Mouse (Mus musculus) lung, postnatal 0 days (tissue): ENCODE data around the gene Hs1bp3.

ENCODE experiments used
- CTCF ChIP-seq: IDR thresholded peaks from 2 replicates; pipeline ENCODE4 v1.5.1; 2016; ENCODE audit warnings: antibody characterized with exemption, mild to moderate bottlenecking
- EP300 ChIP-seq: IDR thresholded peaks from 2 replicates; pipeline ENCODE4 v1.6.1; 2016; ENCODE audit warnings: antibody characterized with exemption, mild to moderate bottlenecking, control low read depth

DNA sequence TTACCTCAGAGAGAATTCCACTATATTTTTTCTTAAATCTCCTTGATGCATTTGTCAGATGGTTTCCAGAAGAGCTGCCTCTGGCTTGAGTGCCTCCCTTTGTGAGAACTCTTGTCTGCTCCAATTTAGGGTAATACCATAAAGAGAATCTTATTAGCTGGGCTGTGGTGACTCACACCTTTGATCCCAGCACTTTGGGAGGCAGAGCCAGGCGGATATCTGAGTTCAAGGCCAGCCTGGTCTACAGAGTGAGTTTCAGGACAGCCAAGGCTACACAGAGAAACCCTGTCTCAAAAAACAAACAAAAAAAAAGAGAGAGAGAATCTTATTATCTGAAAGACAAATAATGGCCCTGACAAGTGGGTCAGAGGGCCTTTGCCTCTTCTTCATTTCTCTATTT is 63.9 kb downstream of the Hs1bp3 start:
- TF ChIP-seq EP300 (no peak), CTCF (no peak)
